Mouse (Mus musculus): ENCODE data around the gene Rbm4. TPM values are rescaled to one million over a fixed set of nuclear protein-coding genes. Genes with fewer than 3 reads are reported as not detected.

The Rbm4 gene
- polyA plus RNA-seq, 1 experiment from 2014 or later, result 97.3 TPM

Other genes starting within 250 kb of the Rbm4 start
- 9.0 and 10.4 TPM in 2 replicates for gene Lrfn4, start 178.2 kb downstream of the Rbm4 start, polyA plus RNA-seq (2015; fragmentation: Nextera tagmentation; extraction: Ambion mirVana)
- 52.0 and 54.2 TPM in 2 replicates for gene Rce1, start 168.3 kb downstream of the Rbm4 start, polyA plus RNA-seq (2015; fragmentation: Nextera tagmentation; extraction: Ambion mirVana)
- 3.8 and 4.3 TPM in 2 replicates for gene Gm960, start 95.2 kb downstream of the Rbm4 start, polyA plus RNA-seq (2015; fragmentation: Nextera tagmentation; extraction: Ambion mirVana)
- gene Sptbn2, start 82.7 kb downstream of the Rbm4 start, polyA plus RNA-seq (2015; fragmentation: Nextera tagmentation; extraction: Ambion mirVana), result 30.0 and 33.3 TPM in 2 replicates
- 188 and 189 TPM in 2 replicates for gene Rbm4b, start 37.4 kb downstream of the Rbm4 start, polyA plus RNA-seq (2015; fragmentation: Nextera tagmentation; extraction: Ambion mirVana)
- 32.3 and 35.3 TPM in 2 replicates for gene Gm21992, start 17.7 kb upstream of the Rbm4 start, polyA plus RNA-seq (2015; fragmentation: Nextera tagmentation; extraction: Ambion mirVana)
- gene Rbm14, start 17.7 kb upstream of the Rbm4 start, polyA plus RNA-seq (2015; fragmentation: Nextera tagmentation; extraction: Ambion mirVana), result 66.8 and 67.5 TPM in 2 replicates
- gene Ccs, start 45.4 kb upstream of the Rbm4 start, polyA plus RNA-seq (2015; fragmentation: Nextera tagmentation; extraction: Ambion mirVana), result 44.9 and 47.4 TPM in 2 replicates
- 0.43 and 0.49 TPM in 2 replicates for gene Ccdc87, start 45.5 kb upstream of the Rbm4 start, polyA plus RNA-seq (2015; fragmentation: Nextera tagmentation; extraction: Ambion mirVana)
- 67.3 and 69.7 TPM in 2 replicates for gene Ctsf, start 61.2 kb upstream of the Rbm4 start, polyA plus RNA-seq (2015; fragmentation: Nextera tagmentation; extraction: Ambion mirVana)
- gene Actn3, start 84.0 kb upstream of the Rbm4 start, polyA plus RNA-seq (2015; fragmentation: Nextera tagmentation; extraction: Ambion mirVana), result 1.8 and 2.1 TPM in 2 replicates
- 21.8 and 22.0 TPM in 2 replicates for gene Zdhhc24, start 84.8 kb upstream of the Rbm4 start, polyA plus RNA-seq (2015; fragmentation: Nextera tagmentation; extraction: Ambion mirVana)
- 9.6 and 10.7 TPM in 2 replicates for gene Bbs1, start 112.7 kb upstream of the Rbm4 start, polyA plus RNA-seq (2015; fragmentation: Nextera tagmentation; extraction: Ambion mirVana)
- gene Dpp3, start 134.4 kb upstream of the Rbm4 start, polyA plus RNA-seq (2015; fragmentation: Nextera tagmentation; extraction: Ambion mirVana), result 124 and 132 TPM in 2 replicates
- 10.8 and 10.9 TPM in 2 replicates for gene Peli3, start 149.2 kb upstream of the Rbm4 start, polyA plus RNA-seq (2015; fragmentation: Nextera tagmentation; extraction: Ambion mirVana)
- 105 and 115 TPM in 2 replicates for gene Mrpl11, start 168.2 kb upstream of the Rbm4 start, polyA plus RNA-seq (2015; fragmentation: Nextera tagmentation; extraction: Ambion mirVana)
- 0.34 and 0.39 TPM in 2 replicates for gene Npas4, start 196.4 kb upstream of the Rbm4 start, polyA plus RNA-seq (2015; fragmentation: Nextera tagmentation; extraction: Ambion mirVana)
- gene Slc29a2, start 230.0 kb upstream of the Rbm4 start, polyA plus RNA-seq (2015; fragmentation: Nextera tagmentation; extraction: Ambion mirVana), result 10.4 and 11.3 TPM in 2 replicates
- gene B4gat1, start 244.9 kb upstream of the Rbm4 start, polyA plus RNA-seq (2015; fragmentation: Nextera tagmentation; extraction: Ambion mirVana), result 61.2 and 66.0 TPM in 2 replicates
- 3.9 and 5.9 TPM in 2 replicates for gene AC124502.3, start 245.0 kb upstream of the Rbm4 start, polyA plus RNA-seq (2015; fragmentation: Nextera tagmentation; extraction: Ambion mirVana)
- 46.0 and 48.2 TPM in 2 replicates for gene Brms1, start 247.5 kb upstream of the Rbm4 start, polyA plus RNA-seq (2015; fragmentation: Nextera tagmentation; extraction: Ambion mirVana)